Mouse (Mus musculus) spleen, postnatal 4 days (tissue): ENCODE measurements around the gene Zfp710.
A peak's percentile ranks its signal among the peaks of the same experiment; 100 is the strongest.
"Not testable (repeated sequence)": the region's sequence is repeated elsewhere in the genome, so short reads cannot be mapped to it uniquely, and the experiment has no call there.

Source experiments
- DNase-seq, 2 experiments: peaks; one replicate each; pipeline ENCODE4 v3.0.0; 2022; ENCODE audit warnings: low spot score in 2 of 2

Gene Zfp710

GRCm38 (mm10) chr7:80024521-80025390, at the start of gene Zfp710:
Zfp710 (plus strand) TSS chr7:80024814.
- peak; percentile 73 to 86 for DNase-seq

- no peak for DNase-seq
These were observed 49.3 kb upstream of the Zfp710 start for GRCm38 (mm10) chr7:79975316-79975715.

- no peak for DNase-seq
These were observed 37.9 kb upstream of the Zfp710 start for GRCm38 (mm10) chr7:79986717-79987116.

- no peak for DNase-seq
These were observed 36.9 kb upstream of the Zfp710 start for GRCm38 (mm10) chr7:79987745-79988144.

GRCm38 (mm10) chr7:79988466-79988865, 36.1 kb upstream of the Zfp710 start:
- not testable (repeated sequence) for DNase-seq

GRCm38 (mm10) chr7:79994476-79994875, 30.1 kb upstream of the Zfp710 start:
- peak in 1 of 2 experiments; percentile 20 for DNase-seq

DNA sequence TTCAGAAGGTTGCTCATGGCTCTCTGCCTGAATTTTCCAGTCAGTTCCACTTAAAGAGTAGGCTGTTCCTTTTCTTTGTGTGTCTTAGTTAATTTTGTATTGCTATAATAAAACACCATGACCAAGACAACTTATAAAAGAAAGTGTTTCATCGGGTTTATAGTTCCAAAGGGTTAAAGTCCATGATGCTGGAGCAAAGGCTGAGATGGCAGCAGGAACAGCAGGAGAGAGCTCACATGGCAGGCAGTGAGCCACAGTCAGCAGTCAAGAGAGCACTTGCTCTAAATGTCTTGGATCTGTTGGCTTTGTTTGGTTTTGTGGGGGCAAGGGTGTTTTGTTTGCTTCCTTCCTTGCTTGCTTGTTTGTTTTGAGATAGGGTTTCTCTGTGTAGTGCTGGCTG, 26.9 kb upstream of the Zfp710 start:
- DNase-seq: no peak

DNA sequence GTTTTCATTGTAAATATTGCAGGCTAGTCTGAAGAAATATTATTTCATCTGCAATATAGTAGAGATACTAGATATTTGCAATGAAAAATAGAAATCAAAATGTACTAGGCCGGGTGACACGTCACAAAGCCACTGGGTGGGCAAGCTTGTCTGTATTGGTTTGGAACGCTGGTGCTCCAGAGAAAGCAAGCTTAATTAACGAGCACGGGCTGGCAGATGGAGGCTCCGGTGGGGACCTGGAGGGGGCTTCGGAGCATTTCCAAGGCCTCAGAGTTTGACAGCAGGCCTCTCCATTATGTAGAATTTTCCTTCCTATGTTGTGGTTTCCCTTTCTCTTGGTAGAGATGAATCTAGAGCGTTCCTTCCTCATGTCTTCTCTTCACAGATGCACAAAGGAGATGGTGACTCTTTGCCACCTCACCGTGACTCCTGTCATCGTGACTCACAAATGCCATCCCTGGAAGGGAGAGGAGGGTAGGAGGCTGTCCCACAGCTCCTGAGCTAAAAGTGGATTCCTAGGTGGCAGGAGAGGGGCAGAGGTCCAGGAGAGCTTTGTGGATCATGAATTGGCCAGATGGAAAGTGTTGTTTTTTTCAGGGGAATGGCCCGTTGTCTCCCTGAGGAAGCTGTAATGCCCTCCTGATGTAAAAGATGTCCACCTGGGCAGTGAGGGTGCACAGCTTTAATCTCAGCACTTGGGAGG, 22.1 kb upstream of the Zfp710 start:
- DNase-seq: no peak

- no peak for DNase-seq
These were observed 19.6 kb upstream of the Zfp710 start for GRCm38 (mm10) chr7:80004776-80005554.

DNA sequence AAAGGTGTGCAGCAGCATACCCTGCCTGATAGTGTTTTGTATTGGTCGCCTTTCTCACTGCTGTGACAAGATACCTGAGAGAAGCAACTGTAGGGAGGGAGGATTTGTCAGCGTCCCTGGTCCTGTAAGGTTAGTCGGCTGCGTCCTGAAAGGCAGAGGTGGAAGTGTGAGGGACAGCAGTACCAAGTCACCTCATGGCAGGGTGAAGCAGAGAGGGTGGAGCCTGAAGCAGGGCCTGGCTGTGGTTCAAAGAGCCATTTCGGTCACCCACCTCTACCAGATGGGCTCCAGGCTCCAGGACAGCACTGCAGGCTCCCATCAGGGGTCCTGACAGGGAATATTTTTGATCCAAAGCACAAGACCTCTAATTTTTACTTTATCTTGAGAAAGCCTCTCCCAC, 13.9 kb upstream of the Zfp710 start:
- no peak for DNase-seq

GRCm38 (mm10) chr7:80011470-80011869, 13.1 kb upstream of the Zfp710 start:
- peak; percentile 72 to 87 for DNase-seq

- no peak for DNase-seq
These were observed 10.6 kb upstream of the Zfp710 start for GRCm38 (mm10) chr7:80013884-80014550.

DNA sequence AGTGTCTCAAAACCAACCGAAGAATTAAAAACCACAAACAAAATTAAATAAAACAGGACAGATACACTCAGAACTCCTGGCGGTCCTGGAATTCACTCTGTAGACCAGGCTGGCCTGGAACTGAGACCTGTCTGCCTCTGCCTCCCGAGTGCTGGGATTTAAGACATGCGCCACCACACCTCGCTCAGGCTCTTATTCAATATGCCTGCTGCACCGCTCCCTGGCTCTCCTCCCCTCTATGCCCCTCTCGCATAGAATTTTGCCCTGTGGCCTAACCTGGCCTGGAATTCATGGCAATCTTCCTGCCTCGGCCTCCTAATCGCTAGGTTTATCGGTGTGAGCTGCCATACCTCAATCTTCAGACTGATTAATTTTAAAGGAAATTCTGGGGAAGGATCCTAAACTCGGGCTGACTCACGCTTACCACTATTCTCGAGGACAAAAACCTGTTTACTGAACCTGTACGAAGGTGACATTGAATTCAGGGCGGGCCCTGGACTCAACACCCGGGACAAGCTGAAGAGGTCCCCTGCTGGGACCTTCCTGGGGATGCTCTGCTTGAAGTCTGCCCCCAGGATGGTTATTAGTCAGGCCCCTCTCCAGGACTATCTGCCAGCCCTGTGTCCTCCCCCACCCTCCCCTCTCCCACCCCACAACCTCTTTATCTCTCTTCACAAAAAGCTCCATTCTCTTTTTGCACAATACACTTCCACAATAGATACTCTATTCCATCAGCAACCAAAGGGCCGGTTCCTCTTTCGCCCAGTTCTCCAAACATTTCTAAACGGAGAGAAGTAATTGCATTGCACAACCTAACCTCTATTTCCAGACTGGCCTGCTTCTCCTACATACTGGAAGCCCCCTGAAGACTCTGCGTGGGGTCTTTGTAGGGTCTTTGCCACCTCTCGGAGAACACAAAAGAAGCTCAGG, 9.5 kb upstream of the Zfp710 start:
- no peak for DNase-seq

DNA sequence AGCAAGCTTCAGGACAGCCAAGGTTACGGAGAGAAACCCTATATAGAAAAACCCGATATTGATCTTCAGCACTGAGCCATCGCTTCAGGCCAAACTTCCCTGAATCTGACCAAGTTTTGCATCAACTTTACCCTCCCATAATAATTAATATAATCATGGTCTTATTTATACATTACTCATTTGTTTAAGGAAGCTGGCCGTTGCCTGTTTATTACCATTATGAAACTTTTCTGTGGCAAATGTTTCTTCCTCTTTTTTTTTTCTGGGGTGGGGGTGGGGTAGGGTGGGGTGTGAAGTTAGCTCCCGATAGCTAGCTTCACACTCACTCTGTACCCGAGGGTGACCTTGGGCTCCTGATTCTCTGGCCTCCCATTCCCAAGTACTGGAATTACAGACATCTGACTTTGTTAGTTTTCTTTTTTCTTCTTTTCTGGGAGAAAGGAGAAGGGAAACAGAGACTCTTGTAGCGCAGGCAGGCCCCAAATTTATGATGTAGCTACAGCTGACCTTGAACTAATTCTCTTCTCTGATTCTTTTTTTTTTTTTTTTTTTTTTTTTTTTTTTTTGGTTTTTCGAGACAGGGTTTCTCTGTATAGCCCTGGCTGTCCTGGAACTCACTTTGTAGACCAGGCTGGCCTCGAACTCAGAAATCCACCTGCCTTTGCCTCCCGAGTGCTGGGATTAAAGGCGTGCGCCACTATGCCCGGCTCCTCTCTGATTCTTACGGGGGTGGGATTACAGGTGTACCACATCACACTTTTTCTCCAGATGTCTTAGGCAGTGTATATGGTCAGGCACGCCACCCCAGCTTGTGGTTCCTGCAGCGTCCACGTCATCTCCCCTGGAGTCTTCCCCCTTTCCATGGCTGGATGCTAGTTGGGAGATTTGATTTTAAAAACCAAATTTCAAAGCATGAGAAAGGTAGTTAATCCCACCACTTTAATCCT, 5.8 kb upstream of the Zfp710 start:
- DNase-seq: no peak

DNA sequence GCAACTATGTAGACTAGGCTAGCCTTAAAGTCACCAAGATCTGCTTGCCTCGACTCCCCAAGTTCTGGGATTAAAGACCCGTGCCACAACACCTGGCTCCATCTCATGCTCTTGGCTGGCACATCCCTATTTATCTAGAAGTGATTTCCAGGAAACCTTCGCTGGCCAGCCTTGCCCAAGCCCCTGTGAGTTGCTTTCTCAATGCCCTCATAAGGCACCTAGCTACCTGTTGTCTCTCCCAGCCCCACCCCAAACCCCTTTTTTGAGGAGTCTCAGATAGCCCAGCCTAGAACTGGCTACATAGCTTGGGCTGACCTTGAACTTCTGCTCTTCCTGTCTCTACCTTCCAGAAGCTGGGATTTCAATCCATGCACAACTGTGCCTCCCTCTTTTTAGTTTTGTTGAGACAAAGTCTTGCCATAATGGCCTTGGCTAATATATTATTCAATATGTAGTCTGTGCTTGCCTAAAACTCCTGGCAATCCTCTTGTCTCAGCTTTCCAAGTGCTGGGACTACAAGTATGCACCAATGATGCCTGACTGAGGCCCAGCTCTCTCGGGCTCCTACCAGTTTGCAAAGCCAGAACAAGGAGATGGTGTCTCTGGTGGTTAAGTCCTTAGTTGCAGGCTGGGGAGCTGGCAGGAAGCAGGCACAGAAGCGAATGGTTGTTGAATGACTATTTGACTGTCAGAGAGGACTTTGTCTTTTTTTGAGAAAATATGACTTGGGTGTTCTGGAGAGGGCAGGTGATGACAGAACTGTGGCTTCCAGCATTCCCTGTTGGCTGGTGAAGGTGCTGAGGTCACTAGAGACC, 786 bp upstream of the Zfp710 start:
- peak in 1 of 2 experiments; percentile 37 for DNase-seq

- peak in 1 of 2 experiments; percentile 35 for DNase-seq
These were observed 940 bp downstream of the Zfp710 start for GRCm38 (mm10) chr7:80025391-80026117.

- no peak for DNase-seq
These were observed 1.7 kb downstream of the Zfp710 start for GRCm38 (mm10) chr7:80026118-80026989.
